Mouse (Mus musculus): ENCODE data around the gene 9630041A04Rik. TPM values are rescaled to one million over a fixed set of nuclear protein-coding genes. Genes with fewer than 3 reads are reported as not detected.

Gene 9630041A04Rik
- polyA plus RNA-seq (2014; fragmentation: Nextera tagmentation; extraction: Ambion mirVana), result not detected in 2 replicates

DNA sequence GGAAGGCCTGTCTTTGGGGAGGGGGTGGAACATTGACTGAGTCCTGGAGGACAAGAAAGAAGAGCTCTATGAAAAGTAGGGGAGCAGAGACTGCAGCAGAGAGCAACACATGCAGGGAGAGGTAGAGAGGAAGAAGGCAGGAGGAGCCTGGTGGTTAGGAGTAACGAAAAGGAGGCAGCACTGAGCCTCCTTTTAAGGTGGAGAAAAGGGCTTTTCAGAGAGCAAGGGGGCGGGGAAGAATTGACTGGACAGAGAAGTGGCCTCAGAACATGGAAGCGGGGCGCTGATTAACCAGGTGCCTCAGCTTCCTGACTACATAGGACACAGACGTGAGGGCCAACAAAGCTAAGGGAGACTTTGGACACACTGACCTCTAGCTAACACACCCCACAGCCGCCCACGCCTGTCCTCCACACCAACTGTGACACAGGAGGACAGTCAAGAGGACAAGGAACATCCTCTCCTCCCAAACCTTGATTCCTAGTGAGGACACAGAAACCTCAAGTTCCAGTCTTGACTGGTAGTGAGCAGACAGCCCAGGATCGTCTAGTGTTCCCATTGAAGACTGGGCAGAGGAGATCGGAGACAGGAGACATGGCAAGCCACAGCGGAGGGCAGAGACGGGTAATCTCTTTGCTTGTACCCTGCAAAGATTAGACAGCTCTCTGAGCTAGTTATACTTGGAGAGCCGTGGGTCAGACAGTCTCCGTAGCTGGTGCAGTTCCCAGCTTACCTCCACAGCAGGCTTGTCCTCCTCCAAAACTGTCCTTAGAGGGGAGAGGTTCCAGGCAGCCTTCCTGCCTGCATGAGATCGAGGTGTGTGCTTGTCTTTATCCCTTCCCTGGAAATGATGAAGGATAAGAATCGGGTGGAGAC, at the start of gene 9630041A04Rik:
TSS of gene 9630041A04Rik (plus strand) at position 246 of the 876 bp plus-strand sequence.
- no peaks in the 10 kb centered on the region for H3K9me3 ChIP-seq (ENCODE audit: control insufficient read depth, low read length)
- H3K9ac ChIP-seq (ENCODE audit: low read depth, low read length), result no peak within 1 kb of the TSS
- H3K27ac ChIP-seq (ENCODE audit: low read depth, low read length), result no peak within 1 kb of the TSS
- H3K4me3 ChIP-seq (ENCODE audit: low read depth, low read length), result no peak within 1 kb of the TSS
- DNase-seq (ENCODE audit: low spot score) (no peak), ATAC-seq (replicated peaks; ENCODE audit: low FRiP score) (no peak)
- no peaks in the 10 kb centered on the region for H3K27me3 ChIP-seq (replicated peaks; ENCODE audit: control insufficient read depth, insufficient read depth, low read length)
- 72% methylated on average over 15 of the region's 15 CpGs for WGBS
- H3K4me1 ChIP-seq (replicated peaks; ENCODE audit: control insufficient read depth, insufficient read depth, low read length), result no peaks in the 10 kb centered on the region
- H3K4me2 ChIP-seq, result no peak within 1 kb of the TSS
- no peaks in the 10 kb centered on the region for H3K36me3 ChIP-seq (ENCODE audit: control insufficient read depth, insufficient read depth, low read length)

- 86% methylated on average over 7 of the region's 7 CpGs for WGBS
- ATAC-seq (replicated peaks; ENCODE audit: low FRiP score) (no peak), DNase-seq (ENCODE audit: low spot score) (no peak)
- Histone ChIP-seq H3K4me3 (ENCODE audit: low read depth, low read length) (no peak overlapping the region), H3K36me3 (ENCODE audit: control insufficient read depth, insufficient read depth, low read length) (no peaks in the 10 kb centered on the region), H3K4me2 (no peak overlapping the region), H3K27ac (ENCODE audit: low read depth, low read length) (no peak overlapping the region), H3K9me3 (ENCODE audit: control insufficient read depth, low read length) (no peaks in the 10 kb centered on the region), H3K27me3 (replicated peaks; ENCODE audit: control insufficient read depth, insufficient read depth, low read length) (no peaks in the 10 kb centered on the region), H3K9ac (ENCODE audit: low read depth, low read length) (no peak overlapping the region), H3K4me1 (replicated peaks; ENCODE audit: control insufficient read depth, insufficient read depth, low read length) (no peaks in the 10 kb centered on the region)
These were observed 37.7 kb upstream of the 9630041A04Rik start for GRCm38 (mm10) chr9:101823896-101824295.

GRCm38 (mm10) chr9:101825626-101826025, 36.0 kb upstream of the 9630041A04Rik start:
- Histone ChIP-seq H3K27me3 (replicated peaks; ENCODE audit: control insufficient read depth, insufficient read depth, low read length) (no peaks in the 10 kb centered on the region), H3K9me3 (ENCODE audit: control insufficient read depth, low read length) (no peaks in the 10 kb centered on the region), H3K4me1 (replicated peaks; ENCODE audit: control insufficient read depth, insufficient read depth, low read length) (no peaks in the 10 kb centered on the region), H3K36me3 (ENCODE audit: control insufficient read depth, insufficient read depth, low read length) (no peaks in the 10 kb centered on the region), H3K4me2 (no peak overlapping the region), H3K9ac (ENCODE audit: low read depth, low read length) (no peak overlapping the region), H3K27ac (ENCODE audit: low read depth, low read length) (no peak overlapping the region), H3K4me3 (ENCODE audit: low read depth, low read length) (no peak overlapping the region)
- 89% methylated on average over 8 of the region's 8 CpGs for WGBS
- ATAC-seq (replicated peaks; ENCODE audit: low FRiP score) (no peak), DNase-seq (ENCODE audit: low spot score) (no peak)

GRCm38 (mm10) chr9:101833619-101834018, 28.0 kb upstream of the 9630041A04Rik start:
- no peak for ATAC-seq (replicated peaks; ENCODE audit: low FRiP score)
- no peaks in the 10 kb centered on the region for H3K9me3 ChIP-seq (ENCODE audit: control insufficient read depth, low read length)
- no peak overlapping the region for H3K9ac ChIP-seq (ENCODE audit: low read depth, low read length)
- H3K36me3 ChIP-seq (ENCODE audit: control insufficient read depth, insufficient read depth, low read length), result no peaks in the 10 kb centered on the region
- no peak for DNase-seq (ENCODE audit: low spot score)
- no peaks in the 10 kb centered on the region for H3K4me1 ChIP-seq (replicated peaks; ENCODE audit: control insufficient read depth, insufficient read depth, low read length)
- no peak overlapping the region for H3K4me2 ChIP-seq
- H3K27me3 ChIP-seq (replicated peaks; ENCODE audit: control insufficient read depth, insufficient read depth, low read length), result no peaks in the 10 kb centered on the region
- 58% methylated on average over 2 of the region's 2 CpGs for WGBS
- H3K4me3 ChIP-seq (ENCODE audit: low read depth, low read length), result no peak overlapping the region
- H3K27ac ChIP-seq (ENCODE audit: low read depth, low read length), result no peak overlapping the region

DNA sequence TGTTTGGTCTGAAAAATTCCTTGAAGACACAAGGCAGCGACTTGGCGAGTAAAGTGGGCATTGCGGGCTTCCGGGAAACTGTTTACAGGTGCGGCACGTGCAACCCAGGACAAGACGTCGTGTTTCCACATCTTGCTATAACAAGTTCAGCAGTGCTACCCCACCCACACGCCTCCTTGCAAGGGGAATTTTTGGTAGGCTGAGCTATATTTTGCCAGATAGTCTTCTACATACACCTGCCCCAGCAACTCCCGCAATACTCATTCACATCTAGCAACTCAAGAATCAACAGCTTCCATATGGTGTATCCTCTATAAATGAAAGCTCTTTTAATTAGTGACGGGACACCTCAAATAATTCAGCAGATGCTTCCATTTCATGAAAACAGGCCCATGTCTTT, 20.5 kb upstream of the 9630041A04Rik start:
- no peak overlapping the region for H3K4me3 ChIP-seq (ENCODE audit: low read depth, low read length)
- 88% methylated on average over 11 of the region's 11 CpGs for WGBS
- H3K36me3 ChIP-seq (ENCODE audit: control insufficient read depth, insufficient read depth, low read length), result no peaks in the 10 kb centered on the region
- no peaks in the 10 kb centered on the region for H3K27me3 ChIP-seq (replicated peaks; ENCODE audit: control insufficient read depth, insufficient read depth, low read length)
- H3K4me2 ChIP-seq, result no peak overlapping the region
- H3K4me1 ChIP-seq (replicated peaks; ENCODE audit: control insufficient read depth, insufficient read depth, low read length), result no peaks in the 10 kb centered on the region
- no peak for DNase-seq (ENCODE audit: low spot score)
- H3K9ac ChIP-seq (ENCODE audit: low read depth, low read length), result no peak overlapping the region
- no peaks in the 10 kb centered on the region for H3K9me3 ChIP-seq (ENCODE audit: control insufficient read depth, low read length)
- H3K27ac ChIP-seq (ENCODE audit: low read depth, low read length), result no peak overlapping the region
- no peak for ATAC-seq (replicated peaks; ENCODE audit: low FRiP score)

GRCm38 (mm10) chr9:101843893-101844292, 17.7 kb upstream of the 9630041A04Rik start:
- Histone ChIP-seq H3K27me3 (replicated peaks; ENCODE audit: control insufficient read depth, insufficient read depth, low read length) (no peaks in the 10 kb centered on the region), H3K4me2 (no peak overlapping the region), H3K36me3 (ENCODE audit: control insufficient read depth, insufficient read depth, low read length) (no peaks in the 10 kb centered on the region), H3K4me3 (ENCODE audit: low read depth, low read length) (no peak overlapping the region), H3K9ac (ENCODE audit: low read depth, low read length) (no peak overlapping the region), H3K27ac (ENCODE audit: low read depth, low read length) (no peak overlapping the region), H3K9me3 (ENCODE audit: control insufficient read depth, low read length) (no peaks in the 10 kb centered on the region), H3K4me1 (replicated peaks; ENCODE audit: control insufficient read depth, insufficient read depth, low read length) (no peaks in the 10 kb centered on the region)
- WGBS, result 70% methylated on average over 4 of the region's 4 CpGs
- DNase-seq (ENCODE audit: low spot score) (no peak), ATAC-seq (replicated peaks; ENCODE audit: low FRiP score) (no peak)

DNA sequence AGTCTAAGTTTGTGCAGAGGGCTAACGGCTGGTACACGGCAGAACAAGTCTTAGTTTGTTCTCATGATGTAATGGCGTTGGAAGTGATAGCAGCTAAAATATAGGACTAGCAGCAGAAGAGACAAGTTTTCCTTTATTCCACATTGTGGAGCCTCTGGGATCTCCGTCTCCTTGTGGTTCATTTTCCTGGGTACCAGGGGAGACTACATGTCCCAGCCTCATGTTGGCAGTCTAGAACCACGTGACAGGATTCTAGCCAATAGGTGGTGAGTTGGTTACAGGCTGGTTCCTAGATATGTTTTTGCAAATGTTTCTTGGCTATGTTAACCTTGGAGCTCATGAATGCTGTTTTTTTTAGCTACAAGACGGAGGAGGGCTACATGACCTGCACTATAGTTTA, 15.9 kb upstream of the 9630041A04Rik start:
- Histone ChIP-seq H3K4me1 (replicated peaks; ENCODE audit: control insufficient read depth, insufficient read depth, low read length) (no peaks in the 10 kb centered on the region), H3K4me2 (no peak overlapping the region), H3K9ac (ENCODE audit: low read depth, low read length) (no peak overlapping the region), H3K9me3 (ENCODE audit: control insufficient read depth, low read length) (no peaks in the 10 kb centered on the region), H3K27ac (ENCODE audit: low read depth, low read length) (no peak overlapping the region), H3K27me3 (replicated peaks; ENCODE audit: control insufficient read depth, insufficient read depth, low read length) (no peaks in the 10 kb centered on the region), H3K36me3 (ENCODE audit: control insufficient read depth, insufficient read depth, low read length) (no peaks in the 10 kb centered on the region), H3K4me3 (ENCODE audit: low read depth, low read length) (no peak overlapping the region)
- 74% methylated on average over 6 of the region's 6 CpGs for WGBS
- ATAC-seq (replicated peaks; ENCODE audit: low FRiP score) (no peak), DNase-seq (ENCODE audit: low spot score) (no peak)

DNA sequence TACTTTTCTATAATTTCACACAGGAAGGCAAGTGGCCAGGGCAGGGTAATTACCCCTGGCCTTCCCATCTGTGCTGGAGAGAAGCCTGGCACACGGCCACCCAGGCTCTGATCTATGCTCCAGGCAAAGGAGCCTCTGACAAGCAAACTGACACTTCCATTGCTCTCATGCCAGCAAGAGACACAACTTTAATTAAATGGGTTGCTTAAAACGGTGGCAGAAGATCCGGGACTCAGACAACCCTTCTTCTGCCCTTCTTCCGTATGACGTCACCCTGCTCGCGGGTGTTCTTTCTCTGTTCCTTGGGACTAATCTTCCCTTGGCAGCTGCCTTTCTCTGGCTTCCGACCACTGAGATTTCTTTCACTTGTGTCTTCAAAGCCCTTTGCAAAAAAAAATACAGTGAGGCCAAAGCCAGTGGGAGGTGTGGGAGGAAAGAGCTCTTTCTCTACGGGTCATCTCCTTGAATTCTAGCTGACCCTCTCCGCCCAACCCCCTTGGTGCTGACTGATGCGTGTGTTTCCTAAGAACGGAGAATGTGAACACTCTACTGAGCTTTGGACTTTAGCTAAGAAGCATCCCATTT, 932 bp downstream of the 9630041A04Rik start:
- no peak for DNase-seq (ENCODE audit: low spot score)
- no peaks in the 10 kb centered on the region for H3K36me3 ChIP-seq (ENCODE audit: control insufficient read depth, insufficient read depth, low read length)
- H3K27ac ChIP-seq (ENCODE audit: low read depth, low read length), result no peak overlapping the region
- no peak for ATAC-seq (replicated peaks; ENCODE audit: low FRiP score)
- no peaks in the 10 kb centered on the region for H3K27me3 ChIP-seq (replicated peaks; ENCODE audit: control insufficient read depth, insufficient read depth, low read length)
- no peaks in the 10 kb centered on the region for H3K9me3 ChIP-seq (ENCODE audit: control insufficient read depth, low read length)
- H3K4me1 ChIP-seq (replicated peaks; ENCODE audit: control insufficient read depth, insufficient read depth, low read length), result no peaks in the 10 kb centered on the region
- no peak overlapping the region for H3K4me2 ChIP-seq
- 71% methylated on average over 12 of the region's 12 CpGs for WGBS
- H3K4me3 ChIP-seq (ENCODE audit: low read depth, low read length), result no peak overlapping the region
- no peak overlapping the region for H3K9ac ChIP-seq (ENCODE audit: low read depth, low read length)

DNA sequence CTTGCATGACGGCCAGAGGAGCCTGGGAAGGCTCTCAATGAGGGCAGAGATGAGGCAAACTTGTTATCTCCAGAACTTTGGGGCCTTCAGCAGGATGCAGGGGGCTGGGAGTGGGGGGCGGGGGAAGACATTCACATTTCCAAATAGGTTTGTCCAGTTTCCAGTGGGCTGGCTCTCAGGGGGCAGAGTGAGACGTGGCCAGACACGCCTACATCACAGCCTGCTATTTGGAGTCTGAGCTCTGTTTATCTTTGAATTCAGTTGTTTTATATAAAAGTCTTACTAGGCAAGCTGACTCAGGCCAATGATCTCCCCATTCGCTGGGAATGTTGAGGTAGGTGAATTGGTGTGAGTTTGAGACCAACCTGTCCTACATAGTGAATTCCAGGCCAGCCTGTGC, 1.5 kb downstream of the 9630041A04Rik start:
- DNase-seq (ENCODE audit: low spot score) (no peak), ATAC-seq (replicated peaks; ENCODE audit: low FRiP score) (no peak)
- H3K4me1 ChIP-seq (replicated peaks; ENCODE audit: control insufficient read depth, insufficient read depth, low read length), result no peaks in the 10 kb centered on the region
- no peaks in the 10 kb centered on the region for H3K27me3 ChIP-seq (replicated peaks; ENCODE audit: control insufficient read depth, insufficient read depth, low read length)
- no peak overlapping the region for H3K27ac ChIP-seq (ENCODE audit: low read depth, low read length)
- WGBS, result 76% methylated on average over 5 of the region's 5 CpGs
- no peaks in the 10 kb centered on the region for H3K9me3 ChIP-seq (ENCODE audit: control insufficient read depth, low read length)
- no peak overlapping the region for H3K4me2 ChIP-seq
- no peak overlapping the region for H3K4me3 ChIP-seq (ENCODE audit: low read depth, low read length)
- no peak overlapping the region for H3K9ac ChIP-seq (ENCODE audit: low read depth, low read length)
- H3K36me3 ChIP-seq (ENCODE audit: control insufficient read depth, insufficient read depth, low read length), result no peaks in the 10 kb centered on the region
